Mouse (Mus musculus): ENCODE measurements around the gene Epor.

- TF ChIP-seq CHD2 (IDR thresholded peaks at IDR 0.05; ENCODE audit: low read length), result no peak
- TF ChIP-seq USF1 (IDR thresholded peaks at IDR 0.05; ENCODE audit: low read depth, low read length), result no peak
- no peak for TF ChIP-seq CTCF (conservative IDR thresholded peaks at IDR 0.05 in 1 of 2, IDR thresholded peaks at IDR 0.05 in 1 of 2; ENCODE audit: low read depth in 2 of 2, low read length in 2 of 2)
- TF ChIP-seq UBTF (IDR thresholded peaks at IDR 0.05; ENCODE audit: low read depth, low read length), result no peak
- TF ChIP-seq MAX (IDR thresholded peaks at IDR 0.05; ENCODE audit: low read length), result no peak
- TF ChIP-seq MXI1 (IDR thresholded peaks at IDR 0.05; ENCODE audit: low read depth, low read length), result no peak
- no peak for TF ChIP-seq TCF12 (IDR thresholded peaks at IDR 0.05; ENCODE audit: low read depth, low read length)
- TF ChIP-seq HCFC1 (IDR thresholded peaks at IDR 0.05; ENCODE audit: low read depth, low read length), result no peak
- no peak for TF ChIP-seq EP300 (IDR thresholded peaks at IDR 0.05; ENCODE audit: low read length)
Measured at GRCm38 (mm10) chr9:21924099-21924493, 39.2 kb downstream of the Epor start.
